Mouse (Mus musculus) lung, embryonic 16.5 days (tissue): ENCODE results near the gene Cnot6l. TPM values are rescaled to one million over a fixed set of nuclear protein-coding genes. Genes with fewer than 3 reads are reported as not detected.

Experiments used
- ATAC-seq: fragments of 200-750 bp; cut with Nextera tagmentation; 2 replicates; pipeline ENCODE4 v1.8.0; 2017; ENCODE audit warnings: low read depth, mild to moderate bottlenecking, moderate library complexity
- H3K27ac ChIP-seq: fragments of 300-500 bp; sonication (generic); 2 replicates; pipeline ENCODE4 v1.5.1; 2014; ENCODE audit warnings: mild to moderate bottlenecking, control low read depth, low read length
- H3K27me3 ChIP-seq: fragments of 300-500 bp; sonication (generic); 2 replicates; pipeline ENCODE4 v1.6.1; 2014; ENCODE audit warnings: low read depth, low read length, mixed read lengths; ENCODE audit not compliant: control insufficient read depth, insufficient read depth
- H3K36me3 ChIP-seq: fragments of 300-500 bp; sonication (generic); 2 replicates; pipeline ENCODE4 v1.6.1; 2014; ENCODE audit warnings: low read length; ENCODE audit not compliant: control insufficient read depth, insufficient read depth
- H3K4me1 ChIP-seq: fragments of 300-500 bp; sonication (generic); replicated peaks from 2 replicates; pipeline ENCODE4 v1.6.1; 2014; ENCODE audit warnings: low read length, mixed read lengths; ENCODE audit not compliant: control insufficient read depth, insufficient read depth
- H3K4me2 ChIP-seq: fragments of 300-500 bp; sonication (generic); 2 replicates; pipeline ENCODE4 v1.6.1; 2014; ENCODE audit warnings: low read depth, low read length, control low read depth
- H3K4me3 ChIP-seq: fragments of 300-500 bp; sonication (generic); 2 replicates; pipeline ENCODE4 v1.5.1; 2014; ENCODE audit warnings: mild to moderate bottlenecking, low read length, control low read depth
- H3K9ac ChIP-seq: fragments of 300-500 bp; sonication (generic); 2 replicates; pipeline ENCODE4 v1.6.1; 2014; ENCODE audit warnings: low read length, control low read depth
- H3K9me3 ChIP-seq: fragments of 300-500 bp; sonication (generic); 2 replicates; pipeline ENCODE4 v1.6.1; 2016; ENCODE audit warnings: low read length; ENCODE audit not compliant: control insufficient read depth
- WGBS: fragments of 180-500 bp; shearing (Covaris S2); extraction: QIAGEN DNeasy Blood & Tissue Kit; methylation state at CpG from one replicate; pipeline ENCODE4 v1.1.7; 2014; 5-methylcytosine and 5-hydroxymethylcytosine counted together
- polyA plus RNA-seq: library from polyadenylated mRNA; unstranded; fragments of >200 nt; fragmentation: Nextera tagmentation; extraction: Ambion mirVana; gene quantifications from 2 replicates; pipeline ENCODE4 v1.2.1, GENCODE M21; 2015

Gene Cnot6l
- 15.0 and 18.9 TPM in 2 replicates for polyA plus RNA-seq

DNA sequence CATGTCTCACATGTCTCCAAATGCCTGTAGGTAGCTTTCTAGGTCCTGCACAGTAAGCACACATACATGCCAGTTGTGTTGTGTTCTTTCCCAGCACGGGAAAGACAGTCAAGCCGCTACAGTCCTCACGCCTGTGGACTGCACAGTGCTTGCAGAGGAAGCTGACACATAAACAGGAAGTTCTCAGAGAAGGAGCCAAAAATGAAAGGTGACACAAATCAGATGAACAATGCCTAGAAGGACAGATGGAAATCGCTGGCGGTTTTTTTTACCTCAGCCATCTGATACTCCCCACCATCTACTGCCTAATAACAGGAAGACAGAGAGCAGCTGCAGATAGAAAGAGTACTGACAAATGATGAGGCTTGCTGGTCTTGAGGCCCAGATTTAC is at the start of gene Cnot6l:
Gene Cnot6l (minus strand): TSS at position 151 of the 391 bp plus-strand sequence.
- peaks cover 15% of the 10 kb centered on the region for H3K4me1 ChIP-seq
- WGBS, result 16% methylated on average over 5 of the region's 5 CpGs
- H3K27ac ChIP-seq, result peak within 1 kb of the TSS; percentile 88
- H3K9me3 ChIP-seq, result 0 out of 2 replicates have a peak, but pooled peaks cover 3% of the 10 kb centered on the region
- H3K27me3 ChIP-seq, result no peaks in the 10 kb centered on the region
- H3K36me3 ChIP-seq, result no peaks in the 10 kb centered on the region
- H3K9ac ChIP-seq, result peak within 1 kb of the TSS; percentile 73
- H3K4me2 ChIP-seq, result peak within 1 kb of the TSS; percentile 62
- peak within 1 kb of the TSS; percentile 99 for H3K4me3 ChIP-seq
- ATAC-seq, result peak; percentile 32

DNA sequence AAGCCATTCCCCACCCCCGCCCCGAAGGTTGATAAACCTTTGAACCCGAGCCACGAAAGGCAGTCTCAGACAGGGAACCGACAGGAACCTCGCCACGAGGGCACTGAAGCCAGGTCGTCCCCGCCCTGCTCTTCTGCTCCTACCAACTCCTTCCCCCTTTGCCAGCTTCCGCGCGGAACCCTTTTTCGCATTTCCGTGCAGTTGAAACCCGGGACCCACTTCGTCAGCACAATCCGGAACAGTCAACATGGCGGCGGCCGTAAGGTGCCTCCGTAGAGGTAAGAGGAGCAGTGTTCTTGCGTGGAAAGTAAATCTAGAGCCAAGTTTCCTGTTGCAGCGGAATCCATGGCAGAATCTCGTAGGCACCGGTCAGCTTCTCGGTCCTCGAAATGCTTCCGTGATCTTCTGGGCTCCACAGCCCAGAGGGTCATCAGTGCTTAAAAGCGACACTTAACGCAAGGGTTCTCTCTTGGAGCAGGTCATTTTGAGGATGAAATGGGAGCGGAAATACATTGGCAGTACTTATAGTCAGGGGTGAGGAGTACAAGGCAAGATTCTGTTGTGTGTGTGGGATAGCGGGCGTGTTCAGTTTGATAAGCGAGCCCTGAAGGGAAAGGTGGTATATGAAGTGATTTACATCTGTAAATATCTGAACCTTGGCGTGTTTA is 46.1 kb upstream of the Cnot6l start:
- H3K9ac ChIP-seq, result peak overlapping the region; percentile 80
- H3K4me2 ChIP-seq, result peak overlapping the region; percentile 53
- ATAC-seq, result peak; percentile 95
- H3K36me3 ChIP-seq, result no peaks in the 10 kb centered on the region
- WGBS, result 0% methylated on average over 35 of the region's 35 CpGs
- H3K27ac ChIP-seq, result peak overlapping the region; percentile 82
- peak overlapping the region; percentile 87 for H3K4me3 ChIP-seq
- H3K9me3 ChIP-seq, result no peaks in the 10 kb centered on the region
- no peaks in the 10 kb centered on the region for H3K27me3 ChIP-seq
- H3K4me1 ChIP-seq, result peaks cover 17% of the 10 kb centered on the region

GRCm38 (mm10) chr5:96209459-96209858 is 45.5 kb upstream of the Cnot6l start, which contains the start of gene Mrpl1:
Mrpl1 (plus strand) TSS chr5:96209493.
- peak within 1 kb of the TSS; percentile 80 for H3K9ac ChIP-seq
- peak within 1 kb of the TSS; percentile 87 for H3K4me3 ChIP-seq
- no peaks in the 10 kb centered on the region for H3K9me3 ChIP-seq
- no peaks in the 10 kb centered on the region for H3K27me3 ChIP-seq
- H3K4me2 ChIP-seq, result peak within 1 kb of the TSS; percentile 53
- under 1% methylated on average over 17 of the region's 17 CpGs for WGBS
- peak within 1 kb of the TSS; percentile 82 for H3K27ac ChIP-seq
- H3K36me3 ChIP-seq, result no peaks in the 10 kb centered on the region
- H3K4me1 ChIP-seq, result peaks cover 17% of the 10 kb centered on the region
- peak; percentile 71 for ATAC-seq

DNA sequence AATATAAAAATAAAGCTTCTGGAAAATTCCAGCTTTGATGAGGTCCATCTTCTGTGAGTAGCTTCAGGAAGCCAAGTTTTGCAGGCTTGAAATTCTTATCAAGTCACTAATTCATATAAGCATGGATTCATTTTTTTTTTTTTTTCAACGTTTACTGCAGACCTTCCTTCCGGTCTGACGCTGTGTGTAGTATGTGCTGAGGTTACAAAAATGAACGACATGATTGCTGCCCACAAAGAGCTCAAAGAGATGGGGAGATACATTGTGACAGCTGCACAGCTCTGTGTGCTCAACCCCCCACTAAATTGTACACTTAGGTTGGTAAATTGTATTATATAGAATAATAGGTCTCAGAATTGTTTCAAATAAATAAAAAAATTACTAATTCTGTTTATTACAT is 44.6 kb upstream of the Cnot6l start:
- Histone ChIP-seq H3K4me1 (peaks cover 17% of the 10 kb centered on the region), H3K27me3 (no peaks in the 10 kb centered on the region), H3K4me2 (no peak overlapping the region), H3K9me3 (no peaks in the 10 kb centered on the region), H3K4me3 (no peak overlapping the region), H3K36me3 (no peaks in the 10 kb centered on the region), H3K9ac (no peak overlapping the region), H3K27ac (no peak overlapping the region)
- WGBS, result 15% methylated on average over 4 of the region's 4 CpGs
- no peak for ATAC-seq

GRCm38 (mm10) chr5:96207531-96207930 is 43.6 kb upstream of the Cnot6l start:
- H3K9ac ChIP-seq, result no peak overlapping the region
- H3K27me3 ChIP-seq, result no peaks in the 10 kb centered on the region
- H3K4me1 ChIP-seq, result peaks cover 17% of the 10 kb centered on the region
- WGBS, result 79% methylated on average over 2 of the region's 2 CpGs
- H3K9me3 ChIP-seq, result no peaks in the 10 kb centered on the region
- no peak overlapping the region for H3K4me2 ChIP-seq
- H3K36me3 ChIP-seq, result no peaks in the 10 kb centered on the region
- no peak overlapping the region for H3K27ac ChIP-seq
- no peak overlapping the region for H3K4me3 ChIP-seq
- no peak for ATAC-seq

DNA sequence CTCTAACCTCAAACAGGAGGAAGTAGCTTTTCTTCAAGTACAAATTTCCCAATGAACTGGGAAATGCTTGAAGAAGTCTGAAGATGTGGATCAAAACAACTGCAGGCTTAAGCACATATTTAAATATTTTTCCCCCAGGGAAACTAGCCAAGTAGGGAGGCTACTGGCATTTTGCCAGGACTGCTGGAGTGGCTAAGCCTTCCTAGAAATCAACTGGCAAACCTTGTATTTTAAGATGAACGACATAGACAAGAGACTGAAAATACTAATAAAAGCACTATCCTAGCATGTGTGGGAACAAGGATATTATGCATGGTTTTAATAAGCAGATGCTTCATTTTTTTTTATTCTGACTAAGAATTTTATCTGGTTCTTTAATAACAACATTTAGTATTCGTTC is 42.9 kb upstream of the Cnot6l start:
- H3K9me3 ChIP-seq, result no peaks in the 10 kb centered on the region
- H3K4me1 ChIP-seq, result peaks cover 17% of the 10 kb centered on the region
- no peak overlapping the region for H3K4me2 ChIP-seq
- no peak overlapping the region for H3K4me3 ChIP-seq
- H3K27me3 ChIP-seq, result no peaks in the 10 kb centered on the region
- no peak overlapping the region for H3K9ac ChIP-seq
- no peaks in the 10 kb centered on the region for H3K36me3 ChIP-seq
- ATAC-seq, result peak; percentile 24; the same call in 1 of the 2 replicates
- H3K27ac ChIP-seq, result 0 out of 2 replicates have a peak overlapping the region, but pooled peaks have one; percentile 39
- 17% methylated on average over 2 of the region's 2 CpGs for WGBS

DNA sequence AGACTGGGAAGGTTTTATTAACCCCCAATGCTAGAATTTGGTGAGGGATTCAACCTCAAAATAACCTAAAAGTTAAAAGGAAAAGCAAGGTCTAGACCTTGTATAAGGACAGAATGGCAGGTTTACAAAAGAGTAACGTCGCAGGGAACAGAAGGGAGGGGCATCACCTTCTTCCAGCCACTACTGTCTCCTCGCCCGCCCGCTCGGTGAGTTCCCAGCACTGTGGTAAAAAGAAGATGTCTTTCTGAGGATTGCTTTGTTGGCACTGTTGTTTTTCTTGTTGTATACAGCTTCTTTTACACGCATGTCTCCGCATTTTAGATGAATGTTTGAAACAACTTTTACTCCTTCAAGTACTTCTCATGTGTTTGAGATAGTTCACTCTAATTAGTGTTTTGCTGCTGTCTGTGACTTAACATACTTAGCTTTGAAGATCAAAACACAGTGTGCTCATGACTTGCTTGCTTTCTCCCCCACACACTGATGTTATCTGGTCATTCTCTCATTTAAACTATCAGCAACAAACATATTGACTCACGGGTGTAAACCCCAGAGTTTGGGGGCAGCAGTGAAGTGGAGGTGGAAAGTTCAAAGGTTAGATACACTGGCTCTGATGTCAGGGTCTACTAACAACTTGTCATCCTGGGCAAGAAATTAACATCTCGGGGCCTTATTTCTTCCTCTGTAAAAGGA is 37.6 kb upstream of the Cnot6l start:
- no peak for ATAC-seq
- 0 out of 2 replicates have a peak, but pooled peaks cover 4% of the 10 kb centered on the region for H3K4me1 ChIP-seq
- no peak overlapping the region for H3K4me3 ChIP-seq
- H3K27ac ChIP-seq, result no peak overlapping the region
- 61% methylated on average over 10 of the region's 10 CpGs for WGBS
- H3K9ac ChIP-seq, result no peak overlapping the region
- H3K9me3 ChIP-seq, result no peaks in the 10 kb centered on the region
- H3K4me2 ChIP-seq, result no peak overlapping the region
- no peaks in the 10 kb centered on the region for H3K36me3 ChIP-seq
- no peaks in the 10 kb centered on the region for H3K27me3 ChIP-seq

- no peak for ATAC-seq
- 67% methylated on average over 3 of the region's 3 CpGs for WGBS
- Histone ChIP-seq H3K36me3 (no peaks in the 10 kb centered on the region), H3K27ac (no peak overlapping the region), H3K4me1 (no peaks in the 10 kb centered on the region), H3K4me2 (no peak overlapping the region), H3K9me3 (no peaks in the 10 kb centered on the region), H3K27me3 (no peaks in the 10 kb centered on the region), H3K9ac (no peak overlapping the region), H3K4me3 (no peak overlapping the region)
Observed at GRCm38 (mm10) chr5:96200269-96200668, 36.3 kb upstream of the Cnot6l start.

GRCm38 (mm10) chr5:96198271-96198670 is 34.3 kb upstream of the Cnot6l start:
- Histone ChIP-seq H3K4me2 (no peak overlapping the region), H3K27me3 (no peaks in the 10 kb centered on the region), H3K27ac (no peak overlapping the region), H3K4me3 (no peak overlapping the region), H3K9ac (no peak overlapping the region), H3K36me3 (no peaks in the 10 kb centered on the region), H3K9me3 (no peaks in the 10 kb centered on the region), H3K4me1 (no peaks in the 10 kb centered on the region)
- WGBS, result 76% methylated on average over 6 of the region's 6 CpGs
- no peak for ATAC-seq
